Mouse (Mus musculus): ENCODE data around the gene Rras2. TPM values are rescaled to one million over a fixed set of nuclear protein-coding genes. Genes with fewer than 3 reads are reported as not detected.

Gene Rras2
- total RNA-seq, 1 experiment from 2014 or later, result 9.2 TPM

DNA sequence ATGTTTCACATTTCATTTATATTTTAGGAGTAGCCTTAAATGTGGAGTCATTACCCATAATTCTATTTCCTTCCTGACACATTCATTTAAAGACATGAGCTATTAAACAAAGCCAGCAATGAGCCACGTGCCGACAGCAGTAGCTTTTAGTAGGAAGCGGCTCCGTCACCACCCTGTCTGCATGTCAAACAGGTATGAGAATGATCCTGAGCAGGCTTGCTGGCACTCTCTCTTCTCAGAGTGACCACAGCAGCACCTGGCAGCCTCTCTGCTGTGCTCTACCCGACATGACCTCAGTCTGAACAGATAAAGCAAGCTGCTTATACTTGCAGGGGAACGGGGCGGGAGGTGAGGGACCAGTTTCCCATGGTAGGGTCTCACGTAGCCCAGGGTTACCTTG is 54.0 kb downstream of the Rras2 start:
- ATAC-seq (replicated peaks in 1 of 2; ENCODE audit: insufficient read depth in 1 of 2, low FRiP score in 2 of 2, low TSS enrichment in 1 of 2, low read depth in 1 of 2, poor library complexity in 2 of 2, severe bottlenecking in 2 of 2), result no peak

GRCm38 (mm10) chr7:114062451-114062850 is 55.1 kb downstream of the Rras2 start:
- no peak for ATAC-seq (replicated peaks in 1 of 2; ENCODE audit: insufficient read depth in 1 of 2, low FRiP score in 2 of 2, low TSS enrichment in 1 of 2, low read depth in 1 of 2, poor library complexity in 2 of 2, severe bottlenecking in 2 of 2)

DNA sequence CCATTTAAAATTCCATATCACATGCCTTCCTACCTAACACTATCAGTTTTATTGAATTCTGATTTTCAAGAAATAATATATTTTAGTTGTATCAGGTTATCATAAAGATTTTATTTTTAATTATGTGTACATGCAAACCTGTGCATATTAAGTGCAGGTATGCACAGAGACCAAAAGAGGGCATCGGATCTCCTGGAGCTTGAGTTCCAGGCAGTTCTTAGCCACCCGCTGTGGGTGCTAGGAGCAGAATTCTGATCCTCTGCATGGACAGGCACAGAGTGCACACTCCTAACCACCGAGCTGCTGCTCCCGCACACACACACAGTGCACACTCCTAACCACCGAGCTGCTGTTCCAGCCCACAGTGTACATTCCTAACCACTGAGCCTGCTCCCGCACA is 57.1 kb downstream of the Rras2 start:
- no peak for ATAC-seq (replicated peaks in 1 of 2; ENCODE audit: insufficient read depth in 1 of 2, low FRiP score in 2 of 2, low TSS enrichment in 1 of 2, low read depth in 1 of 2, poor library complexity in 2 of 2, severe bottlenecking in 2 of 2)

DNA sequence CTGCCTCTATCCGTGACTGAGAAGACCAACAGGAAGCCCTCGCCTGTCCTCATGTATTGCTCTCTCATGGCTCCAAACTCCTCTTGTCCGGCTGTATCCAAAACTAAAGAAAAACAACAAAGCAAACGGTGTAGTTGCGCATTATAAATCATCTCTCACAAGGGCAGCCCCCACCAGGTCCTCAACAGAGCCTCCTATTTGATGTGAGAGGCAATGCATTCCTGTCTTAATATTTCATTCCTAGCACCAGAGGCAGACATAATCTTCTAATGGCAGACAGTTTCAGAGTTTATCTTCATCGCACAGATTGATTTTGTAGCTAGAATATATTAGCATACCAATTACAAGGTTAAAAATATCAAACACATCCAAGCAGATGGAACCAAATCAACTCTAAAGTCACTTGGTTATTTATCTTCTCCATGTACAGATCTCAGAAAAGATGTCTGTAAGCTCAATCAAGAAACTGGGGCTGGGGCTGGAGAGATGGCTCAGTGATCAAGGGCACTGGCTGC is 58.6 kb downstream of the Rras2 start:
- no peak for ATAC-seq (replicated peaks in 1 of 2; ENCODE audit: insufficient read depth in 1 of 2, low FRiP score in 2 of 2, low TSS enrichment in 1 of 2, low read depth in 1 of 2, poor library complexity in 2 of 2, severe bottlenecking in 2 of 2)

DNA sequence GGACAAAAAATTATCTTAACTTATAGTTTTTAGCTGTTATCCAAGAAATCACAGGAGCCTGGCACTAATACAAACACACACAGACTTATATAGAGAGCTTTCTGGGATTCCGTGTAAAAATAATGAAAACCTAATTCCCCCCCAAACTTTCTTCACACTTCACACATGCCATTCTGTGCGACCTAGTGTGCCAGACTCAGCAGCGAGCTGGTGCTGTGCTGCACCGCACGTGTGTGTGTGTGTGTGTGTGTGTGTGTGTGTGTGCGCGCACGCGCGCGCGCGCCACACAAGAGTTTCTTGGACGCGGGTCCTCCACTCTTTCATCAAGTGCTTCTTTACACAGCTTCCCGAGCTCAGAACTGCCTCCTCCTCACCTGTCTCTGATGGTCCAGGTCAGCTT is 59.4 kb downstream of the Rras2 start:
- ATAC-seq (replicated peaks in 1 of 2; ENCODE audit: insufficient read depth in 1 of 2, low FRiP score in 2 of 2, low TSS enrichment in 1 of 2, low read depth in 1 of 2, poor library complexity in 2 of 2, severe bottlenecking in 2 of 2), result no peak

GRCm38 (mm10) chr7:114053720-114054119 is 63.9 kb downstream of the Rras2 start:
- no peak for ATAC-seq (replicated peaks in 1 of 2; ENCODE audit: insufficient read depth in 1 of 2, low FRiP score in 2 of 2, low TSS enrichment in 1 of 2, low read depth in 1 of 2, poor library complexity in 2 of 2, severe bottlenecking in 2 of 2)

DNA sequence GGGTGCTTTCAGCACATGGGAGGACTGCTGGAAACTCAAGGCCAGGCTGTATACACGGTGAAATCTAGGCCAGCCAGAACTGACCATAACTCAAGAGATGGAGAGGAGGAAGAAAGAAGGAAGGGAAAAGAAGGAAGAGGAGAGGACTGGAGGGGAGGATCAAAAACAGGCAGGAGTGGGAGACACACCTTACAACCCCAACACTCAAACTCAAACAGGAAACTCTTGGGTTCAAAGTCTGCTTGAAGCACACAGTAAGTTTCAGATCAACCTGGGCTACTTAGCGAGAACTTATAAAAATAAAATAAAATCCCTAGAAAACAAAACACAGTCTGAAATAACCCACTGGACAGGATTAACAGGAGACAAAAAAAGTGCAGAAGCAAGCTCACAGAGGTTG is 71.8 kb downstream of the Rras2 start:
- ATAC-seq (replicated peaks in 1 of 2; ENCODE audit: insufficient read depth in 1 of 2, low FRiP score in 2 of 2, low TSS enrichment in 1 of 2, low read depth in 1 of 2, poor library complexity in 2 of 2, severe bottlenecking in 2 of 2), result no peak

DNA sequence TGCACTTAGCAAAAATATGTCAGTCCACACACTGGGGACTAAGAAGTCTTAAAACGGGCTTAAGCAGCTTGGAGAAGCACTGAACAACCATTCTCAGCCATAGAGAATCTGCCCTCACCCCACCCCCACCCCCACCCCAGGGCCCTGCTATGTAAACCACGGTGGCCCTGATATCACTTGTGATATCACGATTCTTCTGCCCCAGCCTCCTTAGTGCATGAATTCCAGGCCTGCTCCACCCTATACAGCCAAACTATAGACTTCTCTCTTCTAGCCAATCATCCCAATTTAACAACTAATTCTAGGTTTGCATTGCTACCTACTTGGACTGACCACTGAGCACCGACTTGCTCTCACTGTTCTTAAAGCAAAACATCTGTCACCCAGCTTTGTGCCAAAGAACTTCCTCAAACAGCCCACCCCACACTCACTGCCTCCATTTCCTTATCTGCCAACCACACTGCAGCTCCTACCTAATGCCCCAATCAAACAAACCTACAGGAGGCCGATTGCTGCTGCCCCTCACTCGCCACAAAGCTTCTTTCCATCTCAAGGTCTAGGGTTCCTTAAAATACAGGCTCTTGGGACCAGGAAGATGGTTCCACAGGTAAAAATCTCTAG is 73.5 kb downstream of the Rras2 start:
- ATAC-seq (replicated peaks in 1 of 2; ENCODE audit: insufficient read depth in 1 of 2, low FRiP score in 2 of 2, low TSS enrichment in 1 of 2, low read depth in 1 of 2, poor library complexity in 2 of 2, severe bottlenecking in 2 of 2), result peak; percentile 80 to 81

GRCm38 (mm10) chr7:114042973-114043928 is 74.3 kb downstream of the Rras2 start:
- peak; percentile 30 to 63; a peak in 3 of 4 replicates for ATAC-seq (replicated peaks in 1 of 2; ENCODE audit: insufficient read depth in 1 of 2, low FRiP score in 2 of 2, low TSS enrichment in 1 of 2, low read depth in 1 of 2, poor library complexity in 2 of 2, severe bottlenecking in 2 of 2)

GRCm38 (mm10) chr7:114041349-114041748 is 76.2 kb downstream of the Rras2 start:
- no peak for ATAC-seq (replicated peaks in 1 of 2; ENCODE audit: insufficient read depth in 1 of 2, low FRiP score in 2 of 2, low TSS enrichment in 1 of 2, low read depth in 1 of 2, poor library complexity in 2 of 2, severe bottlenecking in 2 of 2)

- ATAC-seq (replicated peaks in 1 of 2; ENCODE audit: insufficient read depth in 1 of 2, low FRiP score in 2 of 2, low TSS enrichment in 1 of 2, low read depth in 1 of 2, poor library complexity in 2 of 2, severe bottlenecking in 2 of 2), result no peak
These were observed 80.3 kb downstream of the Rras2 start for GRCm38 (mm10) chr7:114037237-114037636.

DNA sequence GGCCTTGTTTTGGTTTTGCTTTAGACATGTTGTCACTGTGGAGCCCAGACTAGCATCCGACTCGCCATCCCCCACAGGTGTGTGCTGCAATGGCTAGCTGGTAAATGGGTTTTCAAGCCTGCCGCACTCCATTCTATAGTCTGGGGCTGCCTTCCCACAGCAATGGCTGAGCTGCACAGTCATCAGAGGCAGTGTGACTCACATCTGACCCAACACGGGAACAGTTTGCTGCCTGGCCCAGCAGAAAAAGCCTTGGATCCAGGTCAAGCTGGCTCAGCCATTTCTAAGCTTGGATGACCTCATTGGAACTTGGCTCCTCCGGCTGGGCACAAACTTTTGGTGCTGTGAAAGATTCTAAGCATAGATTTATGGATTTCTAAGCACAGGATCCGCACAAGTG is 88.0 kb downstream of the Rras2 start:
- ATAC-seq (replicated peaks in 1 of 2; ENCODE audit: insufficient read depth in 1 of 2, low FRiP score in 2 of 2, low TSS enrichment in 1 of 2, low read depth in 1 of 2, poor library complexity in 2 of 2, severe bottlenecking in 2 of 2), result no peak

DNA sequence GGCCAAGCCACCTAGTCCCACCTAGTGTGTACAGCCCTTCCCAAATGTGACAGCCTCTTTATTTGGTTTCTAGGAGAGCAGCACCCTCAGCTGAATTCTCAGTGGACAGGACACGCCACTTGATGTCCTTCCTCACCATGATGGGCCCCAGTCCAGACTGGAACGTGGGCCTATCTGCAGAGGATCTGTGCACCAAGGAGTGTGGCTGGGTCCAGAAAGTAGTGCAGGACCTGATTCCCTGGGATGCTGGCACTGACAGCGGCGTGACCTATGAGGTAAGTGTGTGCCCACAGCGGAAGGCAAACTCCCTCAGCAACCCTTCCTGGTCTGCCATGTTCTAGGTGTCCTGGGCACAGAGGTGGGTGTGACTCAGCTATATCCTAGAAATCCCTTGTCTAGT is 88.8 kb downstream of the Rras2 start:
- no peak for ATAC-seq (replicated peaks in 1 of 2; ENCODE audit: insufficient read depth in 1 of 2, low FRiP score in 2 of 2, low TSS enrichment in 1 of 2, low read depth in 1 of 2, poor library complexity in 2 of 2, severe bottlenecking in 2 of 2)

DNA sequence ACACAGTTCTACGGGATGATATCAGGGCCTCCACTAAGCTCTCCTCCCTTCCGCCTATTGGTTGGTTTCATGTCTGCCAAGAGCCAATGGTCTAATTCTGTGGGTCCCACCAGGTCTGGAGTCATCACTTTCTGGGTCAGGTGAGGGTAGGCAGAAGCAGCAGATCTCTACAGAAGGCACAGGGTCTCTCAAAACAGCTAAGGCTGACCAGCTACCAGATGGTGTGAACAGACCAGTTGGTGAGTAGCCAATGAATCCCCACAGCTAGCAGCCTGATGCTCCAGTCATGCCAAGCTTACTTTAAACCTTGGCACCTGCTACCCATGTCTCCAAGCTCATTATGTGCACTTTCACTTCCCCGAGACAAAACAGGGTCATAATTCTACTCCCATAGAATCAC is 90.2 kb downstream of the Rras2 start:
- no peak for ATAC-seq (replicated peaks in 1 of 2; ENCODE audit: insufficient read depth in 1 of 2, low FRiP score in 2 of 2, low TSS enrichment in 1 of 2, low read depth in 1 of 2, poor library complexity in 2 of 2, severe bottlenecking in 2 of 2)

DNA sequence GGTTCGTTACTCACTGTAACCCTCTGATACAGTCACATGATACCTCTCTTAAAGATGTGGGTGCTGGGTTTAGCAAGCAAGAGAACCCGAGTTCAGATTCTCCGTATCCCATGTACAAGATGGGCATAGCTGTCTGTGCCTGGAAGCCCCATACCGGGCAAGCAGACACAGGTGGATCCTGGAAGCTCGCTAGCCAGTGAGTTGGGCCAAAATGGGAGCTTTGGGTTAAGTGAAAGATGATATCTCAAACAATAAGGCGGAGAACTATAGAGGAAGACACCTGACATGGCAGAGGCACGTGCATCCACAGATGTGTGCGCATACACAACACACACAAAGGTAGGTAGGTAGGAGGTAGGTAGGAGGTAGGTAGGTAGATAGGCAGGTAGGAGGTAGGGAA is 90.7 kb downstream of the Rras2 start:
- ATAC-seq (replicated peaks in 1 of 2; ENCODE audit: insufficient read depth in 1 of 2, low FRiP score in 2 of 2, low TSS enrichment in 1 of 2, low read depth in 1 of 2, poor library complexity in 2 of 2, severe bottlenecking in 2 of 2), result no peak

GRCm38 (mm10) chr7:114020704-114021093 is 96.9 kb downstream of the Rras2 start:
- ATAC-seq (replicated peaks in 1 of 2; ENCODE audit: insufficient read depth in 1 of 2, low FRiP score in 2 of 2, low TSS enrichment in 1 of 2, low read depth in 1 of 2, poor library complexity in 2 of 2, severe bottlenecking in 2 of 2), result peak; percentile 62 to 64

GRCm38 (mm10) chr7:114020057-114020703 is 97.4 kb downstream of the Rras2 start:
- ATAC-seq (replicated peaks in 1 of 2; ENCODE audit: insufficient read depth in 1 of 2, low FRiP score in 2 of 2, low TSS enrichment in 1 of 2, low read depth in 1 of 2, poor library complexity in 2 of 2, severe bottlenecking in 2 of 2), result 0 out of 4 replicates have a peak, but pooled peaks of 1 of the 2 experiments have one; percentile 4

DNA sequence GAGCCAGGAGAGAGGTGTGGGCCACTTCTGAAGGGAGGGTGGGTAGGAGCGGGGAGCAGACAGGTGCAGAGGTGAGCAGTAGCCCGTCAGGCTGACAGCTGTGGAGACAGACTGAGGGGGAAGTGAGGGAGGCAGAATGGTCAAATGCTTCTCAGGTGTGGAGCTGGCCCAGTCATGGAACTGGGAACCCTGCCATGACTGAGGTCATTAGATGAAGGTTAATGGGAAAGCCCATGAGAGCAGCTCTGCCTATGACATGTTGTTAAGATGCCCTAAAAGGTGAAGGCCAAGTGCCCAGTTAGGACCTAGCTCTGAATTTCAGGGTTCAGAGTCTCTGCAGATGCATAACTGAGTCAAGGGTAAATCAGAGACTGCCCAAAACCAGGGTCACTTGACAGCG is 98.7 kb downstream of the Rras2 start:
- no peak for ATAC-seq (replicated peaks in 1 of 2; ENCODE audit: insufficient read depth in 1 of 2, low FRiP score in 2 of 2, low TSS enrichment in 1 of 2, low read depth in 1 of 2, poor library complexity in 2 of 2, severe bottlenecking in 2 of 2)
